Mouse (Mus musculus): ENCODE measurements at regions not wholly inside any gene's neighbourhood (a gene's known extent, or its start where the extent isn't known, plus 50 kb on each side); places are given as distances from the start of the nearest gene placed in this dataset.
A peak's percentile ranks its signal among the peaks of the same experiment; 100 is the strongest.

DNA sequence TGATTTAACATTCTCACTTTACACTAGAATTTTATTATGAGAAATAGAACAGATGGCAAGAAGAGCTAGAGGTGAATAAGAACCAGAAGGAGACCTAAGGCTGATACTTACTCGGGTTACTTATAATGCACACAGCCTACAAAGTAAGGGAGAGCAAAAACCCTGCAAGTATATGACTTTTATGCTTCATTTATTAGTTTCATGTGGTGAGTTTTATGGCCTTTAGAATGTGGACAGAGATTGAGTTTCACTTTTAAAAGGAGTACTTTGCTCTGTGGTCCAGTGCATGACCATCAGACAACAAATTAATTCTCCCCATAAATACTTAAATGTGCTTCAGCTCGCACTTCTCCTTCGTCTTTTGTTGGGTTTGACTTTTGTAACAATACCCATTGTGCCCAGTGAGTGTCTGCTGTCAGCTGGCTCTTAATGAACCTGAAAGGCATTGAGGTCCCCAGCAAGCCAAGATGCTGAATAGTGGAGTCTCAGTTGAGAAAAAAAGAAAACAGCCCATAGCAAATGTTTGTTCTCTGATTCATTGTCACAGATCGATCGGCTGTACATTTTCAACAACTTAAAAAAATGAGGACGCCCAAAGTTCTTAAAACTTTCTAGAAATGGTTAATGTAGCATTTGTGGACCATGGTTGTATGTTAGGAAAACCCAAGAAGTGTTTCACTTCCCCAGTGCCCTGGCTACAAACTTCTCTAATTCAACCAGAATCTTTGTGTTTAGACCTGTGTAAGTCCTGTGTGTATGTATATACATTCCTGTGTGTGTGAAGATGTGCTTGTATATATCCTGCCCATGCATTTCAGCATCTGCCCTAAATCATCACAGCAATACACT, 194.5 kb downstream of the Gm5426 start:
- no peak for DNase-seq

DNA sequence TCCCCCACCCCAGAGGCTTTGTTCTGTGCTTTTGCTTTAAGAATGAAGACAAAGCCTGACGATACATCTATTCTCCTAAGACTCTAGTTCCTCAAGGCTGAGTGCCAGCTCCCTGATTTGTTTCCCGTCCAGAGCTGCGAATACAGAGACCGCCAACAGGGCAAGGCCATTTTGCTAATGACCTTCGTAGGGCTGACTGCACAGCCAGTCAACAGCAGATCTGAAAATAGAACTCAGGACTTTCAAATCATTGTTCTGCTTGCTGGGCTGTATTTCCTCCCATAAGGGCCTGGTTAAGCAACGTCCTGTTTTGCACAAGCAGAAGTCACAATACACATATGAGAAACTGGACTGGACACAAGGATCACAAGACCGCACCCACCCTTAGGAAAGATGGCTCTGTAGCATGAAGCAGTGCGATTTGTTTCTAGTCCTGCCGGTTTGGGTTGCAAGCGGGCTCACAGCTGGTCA, 196.4 kb downstream of the Gm5426 start:
- DNase-seq = no peak

GRCm38 (mm10) chr10:96333224-96333623, 196.8 kb downstream of the Gm5426 start:
- DNase-seq = peak; percentile 26

DNA sequence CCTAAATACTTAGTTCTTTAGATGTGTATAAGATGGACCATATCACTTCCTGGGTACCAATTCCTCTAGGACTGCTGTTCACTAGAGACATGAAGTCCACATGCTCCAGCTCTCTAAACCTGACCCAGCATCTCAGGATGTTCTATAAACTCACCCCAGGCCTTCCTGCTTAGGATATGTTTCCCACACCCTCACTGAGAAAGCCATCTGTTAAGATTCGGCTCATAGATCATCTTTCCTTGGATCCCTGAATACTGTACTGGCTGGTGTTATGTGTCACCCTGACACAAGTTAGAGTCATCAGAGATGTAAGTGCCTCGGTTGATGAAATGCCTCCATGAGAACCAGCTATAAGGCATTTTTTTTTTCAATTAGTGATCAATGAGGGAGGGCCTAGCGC, 199.9 kb downstream of the Gm5426 start:
- no peak for DNase-seq

DNA sequence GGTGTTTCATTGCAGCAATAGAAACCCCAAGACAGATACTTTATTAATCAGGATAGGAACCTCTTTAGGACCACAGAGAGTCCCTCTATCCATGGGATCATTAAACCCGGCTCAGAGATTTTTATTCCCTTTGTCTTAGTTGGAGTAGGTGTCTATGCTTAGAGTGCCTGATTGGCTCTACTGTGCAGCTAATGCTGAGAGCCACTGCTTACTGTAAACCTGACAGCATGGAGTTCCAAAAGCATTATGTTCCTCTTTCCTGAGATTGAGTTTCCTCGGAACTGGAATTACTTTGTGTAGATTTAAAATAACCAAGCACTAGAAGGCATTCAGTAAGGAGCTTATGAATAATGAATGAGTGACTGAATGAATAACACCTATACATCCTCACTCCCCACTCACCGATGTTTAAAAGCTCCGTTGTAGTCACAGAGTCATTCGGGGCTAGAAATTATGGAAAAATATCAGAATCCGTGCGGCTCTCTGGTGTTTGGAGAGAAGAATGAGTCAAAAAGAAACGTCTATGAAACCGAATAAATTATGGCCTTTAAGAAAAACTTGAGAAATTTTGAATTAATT, 200.8 kb downstream of the Gm5426 start:
- no peak for DNase-seq

DNA sequence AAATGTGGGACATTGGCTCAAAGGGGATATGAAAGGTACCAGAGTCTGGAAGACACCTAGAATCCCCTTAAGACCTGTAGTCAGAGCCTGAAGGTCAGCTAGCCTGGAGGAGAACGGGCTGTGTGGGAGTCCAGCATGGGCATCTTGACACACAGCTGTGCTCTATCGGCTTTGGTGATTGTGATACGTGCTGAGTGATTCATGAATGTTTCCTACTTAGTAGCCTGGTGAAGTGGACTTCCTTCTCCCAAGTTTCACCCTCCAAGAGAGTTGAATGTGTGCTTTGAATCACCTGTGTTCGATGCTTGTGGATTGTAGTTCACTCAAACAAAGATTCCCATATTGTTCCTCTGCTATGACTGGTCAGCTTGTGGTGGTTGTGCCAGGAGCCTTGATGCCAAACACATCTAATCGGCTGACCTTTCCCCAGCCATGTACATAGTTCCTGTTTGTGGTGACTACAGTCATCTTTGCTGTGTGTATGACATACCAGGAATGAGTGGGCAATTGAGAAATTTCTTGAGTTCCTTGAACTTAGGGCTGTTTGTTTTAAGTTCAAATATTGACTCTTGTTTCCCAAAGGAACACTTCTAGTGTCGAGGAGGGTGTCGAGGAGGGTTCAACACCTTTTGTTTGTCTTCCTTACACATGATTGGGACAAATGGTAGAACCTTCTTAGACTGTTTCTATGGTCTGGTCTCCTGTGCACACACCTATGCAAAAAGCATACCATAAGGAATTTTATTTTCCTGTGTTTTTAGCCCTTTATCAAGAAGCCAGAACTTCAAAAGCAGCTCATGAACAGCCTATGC, 201.6 kb downstream of the Gm5426 start:
- DNase-seq = no peak

- DNase-seq = no peak
Observed at GRCm38 (mm10) chr10:96338609-96338978, 202.2 kb downstream of the Gm5426 start.

DNA sequence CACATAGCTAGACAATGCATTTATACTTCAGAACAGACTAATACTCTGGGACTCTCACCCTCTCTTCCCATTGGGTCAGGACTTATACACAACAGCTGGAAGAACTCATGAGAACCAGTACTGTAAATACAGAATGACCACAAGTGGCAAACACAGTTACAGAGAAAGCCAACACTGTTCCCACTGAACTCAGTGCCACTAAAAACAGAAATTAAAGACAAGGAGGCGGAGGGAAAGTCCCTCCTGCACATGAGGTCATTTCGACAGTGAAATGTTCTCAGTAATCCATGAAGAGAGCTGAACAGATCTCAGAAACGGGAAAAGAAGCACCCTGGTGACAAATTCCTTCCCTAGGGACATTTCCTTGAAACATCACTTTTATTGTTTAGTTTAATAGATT, 206.1 kb downstream of the Gm5426 start:
- no peak for DNase-seq

GRCm38 (mm10) chr10:96343666-96344065, 207.3 kb downstream of the Gm5426 start:
- DNase-seq = no peak

DNA sequence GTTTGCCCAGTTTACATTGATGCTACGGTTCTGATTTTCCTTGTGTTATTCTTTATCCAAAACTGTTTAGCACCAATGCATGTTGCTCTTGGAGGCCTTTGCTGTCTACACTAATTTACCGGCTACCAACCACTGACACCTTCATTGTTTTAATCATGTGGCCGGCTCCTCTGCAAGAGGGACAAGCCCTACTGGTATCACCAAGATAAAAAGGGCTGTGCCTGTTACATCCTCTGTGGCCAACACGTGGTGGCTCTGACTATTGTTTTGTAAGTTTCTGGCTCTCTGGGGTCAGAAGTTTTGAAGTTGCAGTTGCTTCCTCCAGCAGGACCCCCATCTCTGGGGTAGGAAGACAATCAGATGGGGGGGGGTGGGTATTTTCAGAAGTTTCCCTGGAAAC, 214.3 kb downstream of the Gm5426 start:
- no peak for DNase-seq

DNA sequence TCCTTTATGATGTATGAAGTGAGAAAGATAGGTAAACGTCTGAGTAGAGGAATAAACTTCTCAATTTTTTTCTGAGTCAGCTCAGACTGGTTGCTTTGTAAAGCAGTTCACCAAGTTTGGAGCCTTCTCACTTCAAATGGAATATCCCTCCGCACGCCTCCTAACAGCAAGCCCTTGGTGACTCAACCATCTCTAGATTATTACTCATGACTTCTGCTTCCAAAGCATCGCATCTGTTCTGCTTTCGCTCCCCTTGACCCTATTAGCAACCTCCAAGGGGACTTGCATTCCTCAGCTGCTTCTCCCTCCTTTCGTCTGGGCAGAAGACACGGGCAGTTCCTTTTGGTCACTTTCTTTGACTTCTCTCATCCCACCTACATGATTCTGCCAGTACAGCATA, 214.9 kb downstream of the Gm5426 start:
- no peak for DNase-seq

DNA sequence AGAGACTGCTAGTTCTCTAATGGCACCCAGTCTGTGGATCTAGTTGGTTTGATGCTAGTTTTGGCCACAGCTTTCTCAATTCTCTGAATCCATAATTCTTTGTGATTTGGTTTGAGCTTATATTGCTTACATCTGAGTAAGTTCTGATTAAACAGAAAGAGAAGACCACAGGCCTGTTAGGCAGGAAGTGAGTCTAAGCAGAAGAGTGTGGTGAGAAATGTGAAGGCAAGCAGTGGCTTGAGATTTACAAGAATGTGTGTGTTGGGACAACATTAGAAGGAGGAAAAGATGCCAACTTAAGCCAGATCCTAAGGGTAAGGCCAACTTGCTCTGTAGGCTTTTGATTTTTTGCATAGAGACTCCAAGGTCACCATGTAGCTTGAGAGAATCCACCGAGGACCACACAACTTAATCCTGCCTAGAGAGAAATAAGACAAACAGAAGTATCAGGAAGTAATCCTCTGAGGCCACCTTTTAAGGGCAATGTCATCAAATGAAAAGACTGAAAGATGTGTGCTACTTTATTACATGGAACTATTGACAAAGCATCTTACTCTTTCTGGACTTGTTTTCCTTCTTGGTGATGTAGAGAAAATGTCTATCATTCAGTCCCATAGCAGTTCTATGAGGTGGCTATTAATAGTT, 220.7 kb downstream of the Gm5426 start:
- DNase-seq = no peak

GRCm38 (mm10) chr10:96357632-96358031, 221.2 kb downstream of the Gm5426 start:
- DNase-seq = no peak

- no peak for DNase-seq
Observed at GRCm38 (mm10) chr10:96358984-96359383, 222.6 kb downstream of the Gm5426 start.

DNA sequence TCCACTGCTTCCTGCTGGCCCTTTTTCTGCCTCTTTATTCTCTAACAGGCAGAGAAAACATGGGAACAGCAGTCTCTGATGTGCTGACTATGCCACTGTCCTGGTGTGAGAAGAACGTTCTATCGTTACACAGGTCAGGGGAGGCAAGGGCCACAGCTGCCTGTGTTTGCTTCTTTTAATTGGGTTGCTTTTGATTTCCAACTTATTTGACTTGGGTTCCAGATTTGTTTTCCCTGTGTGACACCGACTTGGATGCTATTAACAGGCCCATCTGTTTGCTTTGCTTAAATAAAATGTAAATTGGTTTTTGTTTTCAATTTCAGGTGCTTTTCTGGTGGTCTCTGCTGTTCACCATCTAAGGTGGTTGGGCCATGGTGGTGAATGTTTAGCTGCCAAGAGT, 225.8 kb downstream of the Gm5426 start:
- no peak for DNase-seq

- DNase-seq = no peak
Observed at GRCm38 (mm10) chr10:96363867-96364266, 227.5 kb downstream of the Gm5426 start.

- no peak for DNase-seq
Observed at GRCm38 (mm10) chr10:96365101-96365500, 228.7 kb downstream of the Gm5426 start.

- no peak for DNase-seq
Observed at GRCm38 (mm10) chr10:96366871-96367270, 230.5 kb downstream of the Gm5426 start.

DNA sequence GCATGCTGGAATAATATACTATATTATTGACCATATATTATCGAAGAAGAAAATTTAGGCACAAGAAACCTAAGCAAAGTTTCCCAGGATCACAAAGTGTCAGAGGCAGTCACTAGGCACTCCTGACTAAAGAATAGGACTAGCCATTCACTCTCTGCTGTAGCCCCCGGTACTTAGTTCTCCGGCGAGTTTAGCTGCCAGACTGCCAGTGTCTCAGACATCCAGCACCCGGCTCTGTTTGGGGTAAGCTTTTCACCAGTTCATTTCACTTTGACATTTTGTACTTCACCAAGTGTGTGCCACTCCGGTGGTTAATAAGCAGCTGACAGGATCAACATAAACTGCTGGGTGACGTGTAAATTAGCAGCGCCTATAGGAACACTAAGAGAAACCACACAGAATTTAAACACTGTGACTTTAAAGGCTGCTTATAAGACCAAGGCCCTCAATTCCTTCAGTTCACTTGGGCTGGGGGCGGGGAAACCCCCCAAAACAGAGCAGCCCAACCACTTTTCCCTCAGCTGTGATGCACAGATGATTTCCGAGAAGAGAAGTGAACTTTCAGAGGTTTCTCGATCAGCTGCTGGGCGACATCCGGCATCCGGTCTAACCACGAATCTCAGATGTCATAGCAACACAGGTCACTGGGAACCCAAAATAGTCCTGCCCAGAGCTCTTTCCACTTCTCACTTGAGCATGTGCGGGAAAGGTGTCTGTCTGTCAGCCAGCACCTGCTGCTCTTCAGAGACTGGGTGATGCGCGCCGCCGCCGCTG, 234.3 kb downstream of the Gm5426 start:
- DNase-seq = peak; percentile 83

GRCm38 (mm10) chr10:96371321-96371653, 234.9 kb downstream of the Gm5426 start:
- no peak for DNase-seq

DNA sequence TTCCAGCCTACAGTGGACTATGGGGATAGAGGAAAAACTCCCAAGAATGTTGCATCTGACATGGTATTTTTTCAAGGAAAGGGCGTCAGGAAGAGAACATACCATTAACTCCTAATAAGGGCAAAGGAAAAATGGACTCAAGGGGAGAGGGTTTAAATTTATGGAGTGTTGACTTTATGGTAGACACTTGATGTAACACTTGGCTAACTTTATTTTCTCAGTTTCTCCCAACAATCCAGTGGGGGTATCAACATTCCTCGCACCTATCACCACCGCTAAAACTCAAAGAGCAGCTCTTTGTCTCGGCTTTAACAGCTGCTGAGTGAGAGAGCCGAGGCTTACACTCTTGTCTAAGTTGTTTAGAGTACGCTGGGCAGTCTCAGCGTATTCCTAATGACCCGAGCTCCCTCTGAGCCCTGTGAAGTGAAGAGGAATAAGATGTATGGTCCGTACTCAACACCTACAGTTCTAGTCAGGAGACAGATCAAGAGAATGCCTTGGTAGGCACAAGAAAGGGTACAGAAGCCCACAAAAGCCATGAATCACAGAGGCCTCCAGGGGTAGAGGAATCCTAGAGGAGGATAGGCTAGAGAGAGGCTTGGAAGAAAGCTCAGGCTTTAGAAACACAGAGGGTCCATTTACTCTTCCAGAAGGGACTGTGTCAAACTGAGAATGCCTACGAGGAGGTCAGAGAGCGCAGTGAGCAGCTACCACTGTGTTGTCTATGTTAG, 236.4 kb downstream of the Gm5426 start:
- no peak for DNase-seq

GRCm38 (mm10) chr10:96373481-96373880, 237.1 kb downstream of the Gm5426 start:
- DNase-seq = peak; percentile 47
